Mouse (Mus musculus) embryo, embryonic 11.5 days (tissue): ENCODE measurements around the gene Gm973.
A peak's percentile ranks its signal among the peaks of the same experiment; 100 is the strongest.

Source experiments
- DNase-seq: peaks from one replicate; pipeline ENCODE4 v3.0.0-alpha.2; 2012; ENCODE audit warnings: low read depth, low spot score

Gene Gm973

GRCm38 (mm10) chr1:59580880-59581279, 64.8 kb downstream of the Gm973 start:
- no peak for DNase-seq

DNA sequence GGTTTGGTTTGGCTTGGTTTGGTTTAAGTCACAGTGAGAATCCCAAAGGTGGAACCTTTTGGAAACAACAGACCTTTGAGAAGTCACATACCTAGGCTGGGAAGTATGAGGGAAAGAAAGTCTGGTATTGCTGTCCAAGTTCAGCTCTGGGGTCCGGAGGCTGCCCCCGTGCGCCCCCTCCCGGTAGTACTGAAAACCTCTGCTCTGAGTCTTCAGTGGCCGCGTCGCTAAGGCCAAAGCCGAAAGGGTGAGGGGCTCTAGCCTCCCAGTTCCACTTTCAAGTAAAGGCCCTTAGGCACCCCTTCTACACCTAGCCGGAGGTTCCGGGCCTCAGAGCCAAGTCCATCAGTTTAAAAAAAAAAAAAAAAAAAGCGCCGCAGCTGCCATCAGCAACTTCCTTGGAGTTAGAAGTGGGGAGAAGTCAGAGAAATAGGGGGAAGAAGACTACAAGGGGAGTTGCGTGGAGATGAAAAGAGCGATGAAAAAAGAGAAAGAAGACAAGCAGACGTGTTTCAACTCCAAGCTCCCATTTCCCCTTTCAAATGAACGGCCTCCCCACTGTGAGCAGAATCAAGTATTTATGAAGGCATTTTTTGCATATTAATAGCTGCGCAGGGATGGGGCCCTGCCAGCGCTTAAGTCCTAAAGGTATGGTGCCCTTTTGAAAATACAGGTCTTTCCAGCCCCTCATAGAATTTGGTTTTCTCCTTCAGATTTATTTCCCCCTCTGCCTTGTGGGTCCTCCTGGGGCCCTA, 68.8 kb downstream of the Gm973 start:
- DNase-seq = peak; percentile 59

GRCm38 (mm10) chr1:59589271-59589670, 73.2 kb downstream of the Gm973 start:
- DNase-seq = no peak

DNA sequence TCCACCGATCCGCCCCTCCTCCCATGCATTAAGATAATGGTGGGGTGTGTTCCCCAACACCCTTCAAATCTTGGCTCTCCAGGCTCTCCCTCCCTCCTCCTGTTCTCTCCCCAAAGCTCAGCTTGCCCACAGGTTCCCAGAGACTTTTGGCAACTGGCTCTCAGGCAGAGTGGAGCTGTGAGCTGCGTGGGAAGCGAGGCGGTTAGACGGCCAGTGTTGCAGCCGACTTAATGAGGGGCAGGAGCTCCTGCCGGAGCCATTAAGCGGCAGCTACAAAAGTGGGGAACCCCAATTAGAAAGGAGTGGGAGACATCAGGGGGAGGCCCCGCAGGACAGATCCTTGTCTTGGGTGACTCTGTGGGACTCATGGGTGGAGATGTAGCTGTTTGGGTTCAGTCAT, 76.3 kb downstream of the Gm973 start:
- DNase-seq = no peak

DNA sequence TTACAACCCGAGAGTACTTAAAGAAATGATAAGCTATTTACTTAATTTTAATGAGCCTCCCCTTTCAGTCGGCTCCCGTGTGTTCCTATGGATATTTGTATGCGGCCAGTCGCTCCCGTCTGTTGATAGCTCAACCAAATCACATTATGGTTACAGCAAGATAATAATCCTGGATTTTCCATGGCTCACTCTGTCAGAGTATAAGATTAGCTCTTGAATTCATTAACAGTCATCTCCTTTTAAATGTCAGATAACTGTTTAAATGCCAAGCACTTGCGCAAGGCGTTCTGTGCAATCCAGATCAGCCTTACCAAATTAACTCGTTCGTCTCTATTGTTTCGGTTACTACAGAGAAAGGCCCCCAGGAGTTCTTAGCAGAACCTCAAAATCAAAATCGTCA, 76.8 kb downstream of the Gm973 start:
- DNase-seq = no peak

- no peak for DNase-seq
Observed at GRCm38 (mm10) chr1:59593622-59594035, 77.6 kb downstream of the Gm973 start.

- DNase-seq = no peak
Observed at GRCm38 (mm10) chr1:59594586-59595266, 78.7 kb downstream of the Gm973 start.

- no peak for DNase-seq
Observed at GRCm38 (mm10) chr1:59595609-59596008, 79.5 kb downstream of the Gm973 start.

- no peak for DNase-seq
Observed at GRCm38 (mm10) chr1:59602531-59603416, 86.7 kb downstream of the Gm973 start.

DNA sequence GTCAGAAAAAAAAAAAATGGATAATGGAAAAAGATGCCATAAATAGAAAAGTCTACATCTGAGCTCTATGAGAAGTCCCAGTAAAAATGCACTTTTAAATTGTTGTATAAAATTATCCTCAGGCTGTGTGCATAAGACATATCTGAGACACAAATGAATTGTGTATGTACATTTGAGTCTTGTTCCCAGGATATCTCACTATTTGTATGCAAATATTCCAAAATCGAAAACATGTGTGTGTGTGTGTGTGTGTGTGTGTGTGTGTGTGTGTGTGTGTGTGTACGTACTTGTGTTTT, 87.3 kb downstream of the Gm973 start:
- DNase-seq = no peak

DNA sequence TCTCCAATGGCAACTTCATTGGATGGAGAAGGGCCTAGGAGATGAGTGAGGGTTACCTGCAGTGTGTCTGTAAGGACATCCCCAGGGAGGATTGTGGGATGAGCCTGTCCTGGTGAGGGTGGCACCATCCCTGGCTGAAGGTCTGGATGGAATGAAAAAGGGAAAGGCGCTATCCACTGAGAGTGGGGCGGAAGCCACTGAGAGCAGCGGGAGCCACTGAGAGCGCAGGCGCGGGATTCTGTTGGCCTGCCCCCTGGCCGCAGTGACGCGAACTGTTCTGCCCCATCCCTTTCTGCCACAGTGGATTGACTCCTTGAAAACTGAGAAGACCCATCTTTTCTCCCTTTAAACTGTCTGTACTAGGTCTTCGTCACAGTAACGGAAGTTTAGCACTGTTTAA, 87.8 kb downstream of the Gm973 start:
- DNase-seq = no peak

GRCm38 (mm10) chr1:59606479-59606878, 90.4 kb downstream of the Gm973 start:
- DNase-seq = no peak

DNA sequence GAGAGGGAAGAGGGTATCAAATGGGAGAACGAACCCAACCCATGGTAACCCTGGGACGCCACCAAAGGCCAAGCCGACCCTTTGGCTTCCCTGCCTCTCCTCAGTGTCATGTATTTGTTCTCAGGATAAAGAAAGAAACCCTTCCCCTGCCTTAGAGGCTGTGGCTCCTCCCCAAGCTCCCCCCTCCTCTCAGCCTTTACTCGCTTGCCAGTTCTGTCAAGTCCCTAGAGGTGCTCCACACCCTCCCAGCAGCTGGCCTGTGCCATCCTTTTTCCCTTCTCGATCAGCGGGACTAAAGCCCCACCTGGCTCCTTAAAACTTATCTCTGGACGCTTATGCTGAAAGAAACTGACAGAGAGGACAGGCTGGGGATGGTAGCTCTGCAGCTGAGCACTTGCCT, 91.0 kb downstream of the Gm973 start:
- no peak for DNase-seq

DNA sequence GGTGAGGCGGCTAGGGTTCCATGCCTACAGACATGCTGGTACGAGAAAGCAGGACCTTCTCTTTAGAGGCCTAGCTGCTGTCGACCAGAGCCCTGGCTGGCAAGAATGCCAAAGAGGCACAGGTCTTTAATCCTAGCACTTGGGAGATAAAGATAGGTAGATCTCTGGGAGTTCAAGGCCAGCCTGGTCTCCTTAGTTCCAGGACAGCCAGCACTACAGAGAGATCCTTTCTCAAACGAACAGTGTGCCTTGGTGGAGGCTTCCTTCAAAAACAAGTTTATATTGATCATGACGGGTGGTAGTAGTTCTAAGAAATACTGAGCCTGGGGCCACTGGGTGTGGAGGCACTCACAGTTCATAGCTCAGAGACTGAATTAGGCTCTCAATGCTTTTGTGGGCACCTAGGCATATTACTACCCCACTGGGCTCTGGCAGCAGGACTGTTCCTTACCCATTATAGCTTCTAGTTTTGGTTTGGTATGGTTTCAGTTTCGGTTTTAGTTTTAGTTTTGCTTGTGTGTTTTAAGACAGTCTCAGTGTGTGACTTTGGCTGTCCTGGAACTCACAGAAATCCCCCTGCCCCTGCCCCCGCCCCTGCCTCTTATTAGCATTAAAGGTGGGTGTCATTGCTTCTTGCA, 92.2 kb downstream of the Gm973 start:
- DNase-seq = no peak

GRCm38 (mm10) chr1:59608920-59609319, 92.9 kb downstream of the Gm973 start:
- no peak for DNase-seq

DNA sequence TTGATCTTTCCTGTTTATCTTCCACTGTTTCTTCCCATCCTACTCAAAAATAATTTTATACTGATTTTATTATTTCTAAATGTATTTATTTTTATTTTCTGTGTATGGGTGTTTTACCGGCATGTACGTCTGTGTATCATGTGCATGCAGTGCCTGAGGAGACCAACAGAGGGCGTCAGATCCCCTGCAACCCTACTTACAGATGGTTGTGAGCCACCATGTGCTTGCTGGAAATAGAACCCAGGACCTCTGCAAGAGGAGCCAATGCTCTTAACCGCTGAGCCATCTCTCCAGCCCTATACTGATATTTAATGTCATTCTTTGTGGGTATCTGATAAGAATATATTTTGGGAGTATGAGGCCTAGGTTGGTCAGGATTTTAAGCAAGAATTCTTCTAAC, 93.4 kb downstream of the Gm973 start:
- DNase-seq = no peak

DNA sequence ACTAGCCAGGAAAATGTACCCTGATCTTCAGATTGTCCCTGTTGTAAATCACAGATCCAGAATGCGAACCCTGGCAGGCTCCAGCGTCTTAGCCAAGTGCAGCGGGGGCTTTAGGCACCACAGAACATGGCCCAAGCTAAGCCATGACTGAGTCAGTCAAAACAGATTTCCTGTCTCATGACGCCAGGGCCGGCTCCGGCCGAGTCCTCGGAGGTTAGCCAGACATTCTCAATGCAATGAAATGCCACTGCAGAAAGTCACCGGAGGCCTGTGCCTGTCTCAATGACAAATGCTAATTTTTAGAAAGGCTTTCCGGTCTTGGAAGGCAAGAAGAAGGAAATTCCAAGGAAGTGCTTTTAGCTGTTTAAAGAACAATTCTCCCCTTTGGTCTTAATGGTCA, 93.8 kb downstream of the Gm973 start:
- no peak for DNase-seq

- no peak for DNase-seq
Observed at GRCm38 (mm10) chr1:59610929-59611328, 94.9 kb downstream of the Gm973 start.

DNA sequence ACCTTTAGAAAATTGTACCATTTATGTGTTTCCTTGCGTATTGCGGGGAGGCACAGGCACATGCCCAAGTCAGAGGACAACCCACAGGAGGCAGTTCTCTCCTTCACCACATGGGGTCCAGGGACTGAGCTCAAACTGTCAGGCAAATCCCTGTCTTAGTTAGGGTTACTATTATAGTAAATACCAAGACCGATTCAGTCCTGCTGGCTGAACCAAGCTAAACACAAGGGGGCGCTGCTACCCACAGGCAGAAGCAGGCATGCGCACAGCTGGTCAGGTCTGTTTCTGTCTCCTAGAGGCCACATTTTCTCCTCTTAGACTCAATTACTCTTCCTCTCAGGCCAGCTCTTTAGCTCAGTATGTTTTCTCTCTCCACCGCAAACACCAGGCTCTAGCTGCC, 97.7 kb downstream of the Gm973 start:
- DNase-seq = peak; percentile 39

DNA sequence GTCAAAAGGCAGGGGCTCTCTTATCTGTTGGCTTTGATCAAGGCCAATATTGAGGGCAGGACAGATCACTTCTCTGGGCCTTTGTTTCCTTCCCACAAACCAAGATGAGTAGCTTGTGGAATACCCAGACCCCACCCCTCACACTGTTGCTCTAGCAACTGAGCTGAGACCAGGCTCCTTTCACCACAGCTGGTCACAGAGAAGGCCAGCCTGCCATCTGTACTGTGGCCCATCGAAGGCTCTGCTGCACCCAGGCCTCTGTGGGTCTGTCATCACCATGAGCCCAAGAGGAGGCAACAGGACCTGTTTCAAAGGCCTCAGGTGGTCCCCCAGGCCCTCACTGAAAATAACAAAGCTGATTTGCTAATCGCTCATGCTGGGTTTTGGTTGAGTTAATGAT, 99.0 kb downstream of the Gm973 start:
- no peak for DNase-seq

DNA sequence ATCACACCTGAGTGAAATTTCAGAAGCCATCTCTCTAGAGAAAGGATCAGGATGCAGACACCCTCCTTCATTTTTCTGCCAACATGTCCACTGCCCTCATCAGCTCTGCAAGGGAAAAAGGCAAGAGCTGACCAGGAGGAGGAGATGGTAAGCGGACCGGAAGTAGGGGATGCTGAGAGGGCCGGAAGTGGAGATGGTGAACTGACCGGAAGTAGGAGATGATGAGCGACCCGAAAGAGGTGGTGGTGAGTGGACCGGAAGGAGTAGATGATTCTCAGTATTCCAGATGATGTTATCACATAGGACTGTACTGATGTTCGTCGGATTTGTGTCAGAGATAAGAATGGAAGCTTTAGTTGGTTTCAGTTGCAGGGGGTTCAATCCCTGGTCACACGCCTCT, 103.1 kb downstream of the Gm973 start:
- no peak for DNase-seq
